Mouse (Mus musculus) testis, adult 2 months (tissue): ENCODE measurements around the gene Raver2.

ENCODE experiments used
- CTCF ChIP-seq: fragments of 200-500 bp; IDR thresholded peaks from 2 replicates; pipeline ENCODE4 v1.5.1; 2012; ENCODE audit warnings: low read depth, mild to moderate bottlenecking, inconsistent platforms, low read length, moderate library complexity; ENCODE audit not compliant: control insufficient read depth, insufficient read depth, insufficient replicate concordance
- POLR2A ChIP-seq: fragments of 200-500 bp; IDR thresholded peaks from 2 replicates; pipeline ENCODE4 v1.6.1; 2012; ENCODE audit warnings: low read depth, mild to moderate bottlenecking, inconsistent platforms, low read length, moderate library complexity; ENCODE audit not compliant: control insufficient read depth

DNA sequence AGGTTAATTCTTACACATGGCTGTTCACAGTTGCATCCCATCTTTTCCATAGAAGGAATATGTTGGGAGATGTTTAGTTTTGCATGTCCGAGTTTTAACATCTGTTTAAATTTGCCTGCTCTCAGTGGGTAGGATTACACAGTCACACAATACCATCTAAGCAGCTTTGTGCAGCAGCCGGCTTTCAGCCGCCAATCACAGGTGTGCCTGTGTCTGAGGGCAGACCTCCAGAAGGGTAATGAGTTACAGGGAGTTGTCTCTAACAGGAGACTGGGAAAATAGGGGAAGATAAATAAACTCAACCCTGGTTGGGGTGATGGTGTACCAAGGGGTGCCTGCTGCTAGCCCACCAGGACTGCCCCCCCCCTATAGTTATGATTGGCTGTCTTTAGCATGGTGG is 7.6 kb downstream of the Raver2 start:
- no peak for TF ChIP-seq POLR2A
- no peak for TF ChIP-seq CTCF
